Mouse (Mus musculus): ENCODE data around the gene C1qb. TPM values are rescaled to one million over a fixed set of nuclear protein-coding genes. Genes with fewer than 3 reads are reported as not detected.

The C1qb gene
- polyA plus RNA-seq, 1 experiment from 2014 or later = 196 TPM

DNA sequence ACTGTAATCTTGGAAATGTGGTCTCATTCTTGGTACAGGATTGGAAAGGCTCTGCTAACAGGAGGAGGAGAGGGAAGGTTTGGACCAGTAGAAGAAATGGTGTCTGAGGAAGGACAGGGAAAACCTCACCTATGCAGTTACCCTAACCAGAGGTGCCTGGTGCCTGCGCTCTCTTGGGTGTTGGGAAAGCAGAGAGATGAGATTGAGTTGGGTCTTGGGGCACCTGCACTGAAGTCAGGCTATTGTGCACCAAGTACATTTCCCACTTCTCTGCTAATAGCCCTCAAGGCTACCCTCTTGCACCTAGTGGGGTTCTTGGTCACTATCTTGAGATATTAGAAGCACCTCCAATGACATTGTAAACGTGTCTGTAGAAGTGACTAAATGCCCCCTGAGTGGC lies 23.6 kb downstream of the C1qb start:
- Histone ChIP-seq H3K9me3 (ENCODE audit: low read length) (no peaks in the 10 kb centered on the region), H3K27me3 (ENCODE audit: insufficient read depth, low read length) (peaks cover 14% of the 10 kb centered on the region; the same call in 1 of the 2 replicates), H3K27ac (ENCODE audit: low read depth) (no peak overlapping the region), H3K9ac (replicated peaks) (no peak overlapping the region), H3K4me1 (ENCODE audit: insufficient read depth) (no peaks in the 10 kb centered on the region), H3K4me3 (ENCODE audit: low read depth, low read length) (no peak overlapping the region), H3K36me3 (replicated peaks; ENCODE audit: insufficient read depth, low read length) (no peaks in the 10 kb centered on the region), H3K4me2 (ENCODE audit: low read depth, low read length) (no peak overlapping the region)
- ATAC-seq (no peak), DNase-seq (no peak)
- WGBS (ENCODE audit: insufficient replicate concordance) = 70% methylated on average over 2 of the region's 2 CpGs
- TF ChIP-seq EP300 (IDR thresholded peaks at IDR 0.05; ENCODE audit: low read depth) (no peak), CTCF (IDR thresholded peaks at IDR 0.05; ENCODE audit: low read depth) (no peak)

DNA sequence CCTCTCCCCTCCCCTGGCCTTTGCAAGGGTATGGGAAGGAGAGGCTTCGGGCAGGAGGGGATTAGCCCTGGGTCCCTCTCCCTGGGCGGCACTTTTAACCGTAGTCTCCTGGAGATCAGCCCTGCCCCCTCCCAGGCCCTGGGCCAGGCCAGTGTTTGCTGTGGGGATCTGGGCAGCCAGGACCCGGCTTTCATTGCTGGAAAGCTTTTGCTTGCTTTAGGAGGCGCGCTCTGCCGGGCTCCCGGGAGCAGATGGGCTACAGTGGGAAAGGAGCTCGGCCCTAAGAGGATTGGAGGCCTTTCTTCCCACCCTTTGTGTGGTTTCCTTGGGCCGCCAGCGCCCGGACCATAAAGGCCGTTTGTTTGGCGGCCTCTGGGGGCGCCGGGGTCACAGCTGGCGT lies 24.2 kb downstream of the C1qb start:
- TF ChIP-seq EP300 (IDR thresholded peaks at IDR 0.05; ENCODE audit: low read depth) = no peak
- no peak for TF ChIP-seq CTCF (IDR thresholded peaks at IDR 0.05; ENCODE audit: low read depth)
- Histone ChIP-seq H3K27ac (ENCODE audit: low read depth) (no peak overlapping the region), H3K9me3 (ENCODE audit: low read length) (no peaks in the 10 kb centered on the region), H3K4me1 (ENCODE audit: insufficient read depth) (no peaks in the 10 kb centered on the region), H3K4me3 (ENCODE audit: low read depth, low read length) (no peak overlapping the region), H3K27me3 (ENCODE audit: insufficient read depth, low read length) (peaks cover 14% of the 10 kb centered on the region; the same call in 1 of the 2 replicates), H3K36me3 (replicated peaks; ENCODE audit: insufficient read depth, low read length) (no peaks in the 10 kb centered on the region), H3K4me2 (ENCODE audit: low read depth, low read length) (no peak overlapping the region), H3K9ac (replicated peaks) (no peak overlapping the region)
- WGBS (ENCODE audit: insufficient replicate concordance) = 18% methylated on average over 16 of the region's 17 CpGs
- DNase-seq (no peak), ATAC-seq (no peak)

DNA sequence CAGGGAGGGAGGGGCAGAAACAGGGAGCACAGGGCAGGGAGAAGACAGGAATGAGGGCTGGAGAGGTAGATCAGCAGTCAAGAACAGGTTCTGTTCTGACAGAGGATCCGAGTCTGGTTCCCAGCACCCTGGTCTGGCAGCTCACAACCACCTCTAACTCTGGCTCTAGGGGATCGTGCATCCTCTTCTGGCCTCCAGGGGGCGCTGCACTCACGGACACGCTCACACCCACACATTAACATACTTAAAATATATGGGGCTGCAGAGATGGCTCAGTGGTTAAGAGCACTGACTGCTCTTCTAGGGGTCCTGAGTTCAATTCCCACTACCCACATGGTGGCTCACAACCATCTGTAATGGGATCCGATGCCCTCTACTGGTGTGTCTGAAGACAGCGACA lies 26.0 kb downstream of the C1qb start:
- no peak for ATAC-seq
- no peak overlapping the region for H3K27ac ChIP-seq (ENCODE audit: low read depth)
- DNase-seq = no peak
- TF ChIP-seq CTCF (IDR thresholded peaks at IDR 0.05; ENCODE audit: low read depth) = peak; percentile 55
- TF ChIP-seq EP300 (IDR thresholded peaks at IDR 0.05; ENCODE audit: low read depth) = no peak
- H3K9me3 ChIP-seq (ENCODE audit: low read length) = no peaks in the 10 kb centered on the region
- 68% methylated on average over 7 of the region's 7 CpGs for WGBS (ENCODE audit: insufficient replicate concordance)
- no peak overlapping the region for H3K9ac ChIP-seq (replicated peaks)
- H3K4me2 ChIP-seq (ENCODE audit: low read depth, low read length) = no peak overlapping the region
- no peak overlapping the region for H3K4me3 ChIP-seq (ENCODE audit: low read depth, low read length)
- peaks cover 10% of the 10 kb centered on the region; the same call in 1 of the 2 replicates for H3K27me3 ChIP-seq (ENCODE audit: insufficient read depth, low read length)
- H3K36me3 ChIP-seq (replicated peaks; ENCODE audit: insufficient read depth, low read length) = no peaks in the 10 kb centered on the region
- no peaks in the 10 kb centered on the region for H3K4me1 ChIP-seq (ENCODE audit: insufficient read depth)

DNA sequence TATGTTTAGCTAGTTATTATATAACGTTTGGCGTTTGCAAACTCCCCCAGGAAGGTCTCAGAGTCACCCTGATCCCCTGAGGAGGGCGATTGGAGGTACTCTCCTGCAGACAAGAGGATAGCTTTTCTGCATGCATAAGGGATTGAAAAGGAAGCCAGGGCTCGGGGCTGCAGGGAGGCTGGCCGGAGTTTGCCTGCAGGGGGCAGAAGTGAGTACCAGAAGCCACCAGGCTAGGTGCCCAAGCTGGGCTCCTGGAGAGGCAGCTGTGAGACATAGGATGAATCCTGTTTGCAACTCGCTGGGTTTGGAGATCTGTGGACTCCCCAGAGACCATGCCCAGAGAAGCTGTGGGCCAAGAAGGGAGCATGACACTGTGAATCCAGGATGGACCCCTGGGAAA lies 30.9 kb downstream of the C1qb start:
- WGBS (ENCODE audit: insufficient replicate concordance) = 29% methylated on average over 6 of the region's 6 CpGs

DNA sequence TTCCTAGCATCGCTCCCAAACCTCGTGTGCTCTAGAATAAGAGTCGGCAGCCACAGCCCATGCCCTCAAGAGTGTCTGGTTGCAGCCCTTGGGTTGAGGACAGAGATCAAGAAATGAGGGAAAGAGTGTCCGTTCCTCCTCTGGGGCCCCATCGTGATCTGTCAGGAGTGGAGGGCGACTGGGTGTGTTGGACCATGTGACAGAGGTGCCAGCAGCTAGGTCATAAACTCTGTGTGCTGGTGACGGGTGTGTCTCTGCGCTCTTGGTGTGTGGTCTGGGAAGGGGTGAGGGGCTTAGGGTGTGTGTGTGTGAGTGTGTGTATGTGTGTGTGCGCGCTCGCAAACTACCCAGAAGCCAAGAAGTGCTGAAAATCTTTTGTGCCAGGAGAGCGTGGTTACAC lies 33.0 kb downstream of the C1qb start:
- H3K27me3 ChIP-seq (ENCODE audit: insufficient read depth, low read length) = no peaks in the 10 kb centered on the region
- TF ChIP-seq CTCF (IDR thresholded peaks at IDR 0.05; ENCODE audit: low read depth) = no peak
- no peak for TF ChIP-seq EP300 (IDR thresholded peaks at IDR 0.05; ENCODE audit: low read depth)
- H3K9me3 ChIP-seq (ENCODE audit: low read length) = no peaks in the 10 kb centered on the region
- H3K4me2 ChIP-seq (ENCODE audit: low read depth, low read length) = no peak overlapping the region
- no peaks in the 10 kb centered on the region for H3K36me3 ChIP-seq (replicated peaks; ENCODE audit: insufficient read depth, low read length)
- H3K4me3 ChIP-seq (ENCODE audit: low read depth, low read length) = no peak overlapping the region
- H3K27ac ChIP-seq (ENCODE audit: low read depth) = no peak overlapping the region
- no peak for ATAC-seq
- no peaks in the 10 kb centered on the region for H3K4me1 ChIP-seq (ENCODE audit: insufficient read depth)
- no peak for DNase-seq
- H3K9ac ChIP-seq (replicated peaks) = no peak overlapping the region
- 79% methylated on average over 12 of the region's 12 CpGs for WGBS (ENCODE audit: insufficient replicate concordance)

More for the DNA sequence above, 30.9 kb downstream of the C1qb start:
- TF ChIP-seq EP300 (IDR thresholded peaks at IDR 0.05; ENCODE audit: low read depth) (no peak), CTCF (IDR thresholded peaks at IDR 0.05; ENCODE audit: low read depth) (peak; percentile 37)
- no peak for ATAC-seq
- no peak for DNase-seq
- Histone ChIP-seq H3K9me3 (ENCODE audit: low read length) (no peaks in the 10 kb centered on the region), H3K4me1 (ENCODE audit: insufficient read depth) (no peaks in the 10 kb centered on the region), H3K27me3 (ENCODE audit: insufficient read depth, low read length) (no peaks in the 10 kb centered on the region), H3K27ac (ENCODE audit: low read depth) (no peak overlapping the region), H3K4me2 (ENCODE audit: low read depth, low read length) (no peak overlapping the region), H3K4me3 (ENCODE audit: low read depth, low read length) (no peak overlapping the region), H3K9ac (replicated peaks) (no peak overlapping the region), H3K36me3 (replicated peaks; ENCODE audit: insufficient read depth, low read length) (no peaks in the 10 kb centered on the region)

DNA sequence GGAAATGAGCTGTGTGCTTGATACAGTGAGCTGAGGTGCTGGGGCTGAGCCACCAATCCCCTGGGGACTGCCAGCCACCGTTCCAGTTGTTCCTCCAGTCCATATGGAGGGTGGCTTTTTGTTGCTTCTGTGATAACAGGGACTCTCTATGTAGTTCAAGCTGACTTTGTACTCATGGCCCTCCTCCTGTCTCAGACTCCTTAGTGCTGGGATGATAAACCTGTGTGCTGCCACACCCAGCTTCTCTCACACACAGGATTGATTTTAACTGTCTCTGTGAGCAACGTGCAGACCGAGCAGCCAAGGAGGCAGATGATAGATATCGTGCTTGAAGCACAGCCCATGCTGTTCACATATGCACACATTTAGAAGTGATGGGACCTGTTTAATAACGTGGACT lies 33.9 kb downstream of the C1qb start:
- Histone ChIP-seq H3K9ac (replicated peaks) (no peak overlapping the region), H3K4me1 (ENCODE audit: insufficient read depth) (no peaks in the 10 kb centered on the region)

DNA sequence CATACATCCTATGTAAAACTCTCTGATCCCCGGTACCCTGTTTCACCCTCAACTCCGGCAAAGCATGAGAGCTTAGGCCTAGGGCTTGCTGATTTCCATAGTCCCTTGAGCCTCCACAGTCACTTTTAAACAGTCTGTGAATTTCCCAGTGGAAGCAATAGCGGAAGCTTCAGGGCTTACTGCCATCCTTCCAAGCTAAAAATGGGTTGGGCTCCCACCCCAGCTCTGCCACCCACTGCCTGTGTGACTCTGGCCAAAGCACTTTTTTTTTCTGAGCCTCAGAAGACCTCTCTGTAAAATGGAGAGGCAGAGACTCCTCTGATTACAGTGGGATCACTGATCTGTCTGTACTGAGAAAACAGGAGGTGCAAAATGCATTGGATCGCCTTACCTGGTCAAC lies 37.4 kb downstream of the C1qb start:
- H3K36me3 ChIP-seq (replicated peaks; ENCODE audit: insufficient read depth, low read length) = no peaks in the 10 kb centered on the region
- no peaks in the 10 kb centered on the region for H3K4me1 ChIP-seq (ENCODE audit: insufficient read depth)
- TF ChIP-seq CTCF (IDR thresholded peaks at IDR 0.05; ENCODE audit: low read depth) (no peak), EP300 (IDR thresholded peaks at IDR 0.05; ENCODE audit: low read depth) (no peak)
- 69% methylated on average over 4 of the region's 4 CpGs for WGBS (ENCODE audit: insufficient replicate concordance)
- no peak overlapping the region for H3K4me2 ChIP-seq (ENCODE audit: low read depth, low read length)
- H3K9ac ChIP-seq (replicated peaks) = no peak overlapping the region
- ATAC-seq (no peak), DNase-seq (no peak)
- no peaks in the 10 kb centered on the region for H3K9me3 ChIP-seq (ENCODE audit: low read length)
- H3K4me3 ChIP-seq (ENCODE audit: low read depth, low read length) = no peak overlapping the region
- H3K27me3 ChIP-seq (ENCODE audit: insufficient read depth, low read length) = no peaks in the 10 kb centered on the region
- no peak overlapping the region for H3K27ac ChIP-seq (ENCODE audit: low read depth)

More for the DNA sequence above, 33.9 kb downstream of the C1qb start:
- TF ChIP-seq CTCF (IDR thresholded peaks at IDR 0.05; ENCODE audit: low read depth) = no peak
- no peak for TF ChIP-seq EP300 (IDR thresholded peaks at IDR 0.05; ENCODE audit: low read depth)
- Histone ChIP-seq H3K27me3 (ENCODE audit: insufficient read depth, low read length) (no peaks in the 10 kb centered on the region), H3K36me3 (replicated peaks; ENCODE audit: insufficient read depth, low read length) (no peaks in the 10 kb centered on the region), H3K27ac (ENCODE audit: low read depth) (no peak overlapping the region), H3K9me3 (ENCODE audit: low read length) (no peaks in the 10 kb centered on the region), H3K4me2 (ENCODE audit: low read depth, low read length) (no peak overlapping the region), H3K4me3 (ENCODE audit: low read depth, low read length) (no peak overlapping the region)
- 55% methylated on average over 5 of the region's 5 CpGs for WGBS (ENCODE audit: insufficient replicate concordance)
- ATAC-seq = no peak
- no peak for DNase-seq

Measured in liver, postnatal 0 days (tissue).